Mouse (Mus musculus) olfactory bulb, adult 2 months (tissue): ENCODE data around the gene Gm7849. TPM values are rescaled to one million over a fixed set of nuclear protein-coding genes. Genes with fewer than 3 reads are reported as not detected.
"Not testable (repeated sequence)": the region's sequence is repeated elsewhere in the genome, so short reads cannot be mapped to it uniquely, and the experiment has no call there.

ENCODE experiments used
- H3K27ac ChIP-seq: fragments of 200-500 bp; 2 replicates; pipeline ENCODE4 v1.5.1; 2012; ENCODE audit warnings: low read depth, low read length; ENCODE audit not compliant: insufficient read depth
- H3K4me1 ChIP-seq: fragments of 200-500 bp; 2 replicates; pipeline ENCODE4 v1.6.1; 2012; ENCODE audit warnings: low read length; ENCODE audit not compliant: control insufficient read depth, insufficient read depth
- H3K4me3 ChIP-seq: fragments of 200-500 bp; 2 replicates; pipeline ENCODE4 v1.5.1; 2012; ENCODE audit warnings: mild to moderate bottlenecking, low read depth, low read length, moderate library complexity; ENCODE audit not compliant: insufficient read depth
- WGBS: fragments of 180-500 bp; shearing (Covaris S2); methylation state at CpG from one replicate; pipeline ENCODE4 v1.1.7; 2018; 5-methylcytosine and 5-hydroxymethylcytosine counted together
- polyA plus RNA-seq: library from polyadenylated mRNA; stranded (reverse); fragments of >200 nt; gene quantifications from 2 replicates; pipeline ENCODE4 v1.2.4, GENCODE M21; 2012; ENCODE audit warnings: low replicate concordance; ENCODE audit not compliant: missing spikeins, insufficient read depth, insufficient read length

The Gm7849 gene
- not detected in 2 replicates for polyA plus RNA-seq

DNA sequence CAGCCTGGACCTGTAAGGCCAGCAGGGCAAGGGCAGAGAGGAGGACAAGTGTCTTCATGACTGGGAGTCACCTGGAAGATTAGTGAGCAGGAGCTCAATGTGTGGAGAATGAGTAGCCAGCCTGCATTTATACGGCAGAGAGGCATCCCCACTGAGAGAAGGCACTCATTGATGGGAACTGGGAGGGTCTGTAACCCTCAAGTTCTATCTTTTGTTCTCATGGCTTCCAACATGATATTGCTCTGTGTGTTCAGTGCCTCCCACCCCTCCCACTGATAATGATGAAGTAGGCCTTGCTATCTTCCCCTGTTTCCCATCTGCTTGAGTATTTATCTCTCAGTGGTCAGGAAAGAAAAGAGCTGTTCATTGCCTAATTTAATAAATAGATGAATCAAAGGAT, at the start of gene Gm7849:
TSS of gene Gm7849 (minus strand) at position 101 of the 400 bp plus-strand sequence.
- H3K27ac ChIP-seq, H3K4me1 ChIP-seq, H3K4me3 ChIP-seq: not testable (repeated sequence)
- no CpG with 5 or more reads among the region's 1 CpGs for whole genome bisulfite sequencing

DNA sequence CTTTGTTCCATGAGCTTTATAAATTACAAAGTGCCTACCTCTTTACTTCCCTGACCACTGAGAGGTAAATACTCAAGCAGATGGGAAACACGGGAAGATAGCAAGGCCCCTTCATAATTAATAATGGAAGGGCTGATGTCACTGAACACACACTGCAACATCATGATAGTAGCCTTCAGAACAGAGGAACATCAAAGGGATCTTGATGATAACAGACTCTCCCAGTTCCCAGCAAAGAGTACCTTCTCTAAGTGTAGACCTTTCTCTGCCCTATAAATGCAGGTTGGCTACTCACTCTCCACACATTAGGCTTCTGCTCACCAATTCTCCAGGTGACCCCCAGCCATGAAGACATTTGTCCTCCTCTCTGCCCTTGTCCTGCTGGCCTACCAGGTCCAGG, 29.2 kb downstream of the Gm7849 start, which contains the start of gene Defa36:
TSS of gene Defa36 (plus strand) at position 301 of the 400 bp plus-strand sequence.
- H3K4me1 ChIP-seq, H3K4me3 ChIP-seq, H3K27ac ChIP-seq: not testable (repeated sequence)
- WGBS = no CpG with 5 or more reads among the region's 1 CpGs

Other genes starting within 250 kb of the Gm7849 start
- gene Gm15292, start 206.8 kb downstream of the Gm7849 start, polyA plus RNA-seq = not detected in 2 replicates
- gene Defa27, start 141.0 kb downstream of the Gm7849 start, polyA plus RNA-seq = not detected in 2 replicates
- not detected in 2 replicates for gene Defa29, start 129.5 kb downstream of the Gm7849 start, polyA plus RNA-seq
- gene Defa2, start 78.0 kb downstream of the Gm7849 start, polyA plus RNA-seq = not detected in 2 replicates
- not detected in 2 replicates for gene Defa33, start 64.7 kb downstream of the Gm7849 start, polyA plus RNA-seq
- gene Defa36, start 29.1 kb downstream of the Gm7849 start, polyA plus RNA-seq = not detected in 2 replicates
- not detected in 2 replicates for gene Defa20, start 52.7 kb upstream of the Gm7849 start, polyA plus RNA-seq
- gene Defa32, start 72.5 kb upstream of the Gm7849 start, polyA plus RNA-seq = not detected in 2 replicates
- not detected in 2 replicates for gene Defa37, start 108.8 kb upstream of the Gm7849 start, polyA plus RNA-seq
- not detected in 2 replicates for gene Defa28, start 126.4 kb upstream of the Gm7849 start, polyA plus RNA-seq
- gene Gm7861, start 137.9 kb upstream of the Gm7849 start, polyA plus RNA-seq = not detected in 2 replicates
- not detected in 2 replicates for gene Defa26, start 161.6 kb upstream of the Gm7849 start, polyA plus RNA-seq
- not detected in 2 replicates for gene Defa17, start 199.2 kb upstream of the Gm7849 start, polyA plus RNA-seq
- not detected in 2 replicates for gene Defa34, start 209.2 kb upstream of the Gm7849 start, polyA plus RNA-seq
- gene AY761184, start 247.1 kb upstream of the Gm7849 start, polyA plus RNA-seq = not detected in 2 replicates